Mouse (Mus musculus): ENCODE measurements around the gene Pop7. TPM values are rescaled to one million over a fixed set of nuclear protein-coding genes. Genes with fewer than 3 reads are reported as not detected.

The Pop7 gene
- total and polyA plus RNA-seq, 3 experiments, result 61.1 to 79.8 TPM; not detected in 1

DNA sequence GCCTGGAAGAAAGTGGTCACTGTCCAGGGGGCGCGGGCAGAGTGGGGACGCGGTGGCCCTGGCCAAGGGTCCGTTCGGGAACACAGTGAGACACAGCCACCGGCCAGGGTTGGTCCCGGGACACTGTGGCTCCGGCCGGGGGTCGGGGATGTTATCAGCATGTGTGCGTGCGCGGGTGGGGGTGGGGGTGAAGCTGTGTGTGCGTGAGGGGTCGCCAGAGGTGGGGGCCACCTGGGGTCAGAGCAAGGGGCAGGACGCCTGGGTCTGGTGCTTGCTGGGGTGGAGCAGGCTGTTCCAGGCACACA is 16.5 kb downstream of the Pop7 start:
- Histone ChIP-seq H3K27ac (ENCODE audit: control insufficient read depth, low read depth, low read length) (no peak overlapping the region), H3K27me3 (ENCODE audit: control insufficient read depth in 1 of 2, insufficient read depth in 2 of 2, low read length in 2 of 2) (peaks cover 0 to 8% of the 10 kb centered on the region in 2 experiments; a peak in 2 of 4 replicates), H3K9ac (ENCODE audit: control insufficient read depth, low read depth, low read length, poor library complexity, severe bottlenecking) (no peak overlapping the region), H3K4me1 (ENCODE audit: control insufficient read depth in 1 of 2, insufficient read depth in 2 of 2, low read length in 2 of 2) (no peaks in the 10 kb centered on the region), H3K36me3 (ENCODE audit: control insufficient read depth in 1 of 2, insufficient read depth in 2 of 2, low read length in 2 of 2) (no peaks in the 10 kb centered on the region), H3K9me3 (replicated peaks; ENCODE audit: insufficient read depth, low read length) (no peaks in the 10 kb centered on the region), H3K79me2 (ENCODE audit: control insufficient read depth, insufficient read depth, low read length, poor library complexity) (no peaks in the 10 kb centered on the region), H3K4me3 (ENCODE audit: control insufficient read depth in 1 of 2, insufficient read depth in 1 of 2, low read depth in 2 of 2, low read length in 2 of 2) (no peak overlapping the region)
- TF ChIP-seq USF2 (IDR thresholded peaks at IDR 0.05; ENCODE audit: borderline replicate concordance in 1 of 2, insufficient read depth in 1 of 2, low read depth in 1 of 2, low read length in 2 of 2) (no peak), USF1 (IDR thresholded peaks at IDR 0.05; ENCODE audit: low read depth, low read length) (no peak), POLR2AphosphoS2 (IDR thresholded peaks at IDR 0.05; ENCODE audit: low read length) (no peak), KAT2A (conservative IDR thresholded peaks at IDR 0.05; ENCODE audit: low read depth, low read length) (no peak), ZMIZ1 (IDR thresholded peaks at IDR 0.05; ENCODE audit: low read depth, low read length) (no peak), GATA1 (IDR thresholded peaks at IDR 0.05; ENCODE audit: low read depth, low read length) (no peak), MEF2A (IDR thresholded peaks at IDR 0.05; ENCODE audit: extremely low read depth, insufficient replicate concordance, low read depth, low read length, poor library complexity, severe bottlenecking) (no peak), ZKSCAN1 (IDR thresholded peaks at IDR 0.05; ENCODE audit: low read depth, low read length) (no peak), MAX (IDR thresholded peaks at IDR 0.05; ENCODE audit: low read length) (no peak), TCF12 (IDR thresholded peaks at IDR 0.05; ENCODE audit: low read depth, low read length) (no peak), SIN3A (IDR thresholded peaks at IDR 0.05; ENCODE audit: low read length) (no peak), ELF1 (IDR thresholded peaks at IDR 0.05; ENCODE audit: low read depth, low read length) (no peak), POLR2A (IDR thresholded peaks at IDR 0.05; ENCODE audit: control insufficient read depth in 1 of 2, insufficient read depth in 1 of 2, low read depth in 1 of 2, low read length in 2 of 2, poor library complexity in 1 of 2) (no peak), CHD2 (IDR thresholded peaks at IDR 0.05; ENCODE audit: low read length) (no peak), JUND (IDR thresholded peaks at IDR 0.05; ENCODE audit: low read depth, low read length) (no peak), CTCF (IDR thresholded peaks at IDR 0.05 in 2 of 3, conservative IDR thresholded peaks at IDR 0.05 in 1 of 3; ENCODE audit: control insufficient read depth in 1 of 3, insufficient read depth in 1 of 3, low read depth in 2 of 3, low read length in 3 of 3, poor library complexity in 1 of 3, severe bottlenecking in 1 of 3) (no peak)
- DNase-seq (ENCODE audit: low read depth, low spot score), result no peak

DNA sequence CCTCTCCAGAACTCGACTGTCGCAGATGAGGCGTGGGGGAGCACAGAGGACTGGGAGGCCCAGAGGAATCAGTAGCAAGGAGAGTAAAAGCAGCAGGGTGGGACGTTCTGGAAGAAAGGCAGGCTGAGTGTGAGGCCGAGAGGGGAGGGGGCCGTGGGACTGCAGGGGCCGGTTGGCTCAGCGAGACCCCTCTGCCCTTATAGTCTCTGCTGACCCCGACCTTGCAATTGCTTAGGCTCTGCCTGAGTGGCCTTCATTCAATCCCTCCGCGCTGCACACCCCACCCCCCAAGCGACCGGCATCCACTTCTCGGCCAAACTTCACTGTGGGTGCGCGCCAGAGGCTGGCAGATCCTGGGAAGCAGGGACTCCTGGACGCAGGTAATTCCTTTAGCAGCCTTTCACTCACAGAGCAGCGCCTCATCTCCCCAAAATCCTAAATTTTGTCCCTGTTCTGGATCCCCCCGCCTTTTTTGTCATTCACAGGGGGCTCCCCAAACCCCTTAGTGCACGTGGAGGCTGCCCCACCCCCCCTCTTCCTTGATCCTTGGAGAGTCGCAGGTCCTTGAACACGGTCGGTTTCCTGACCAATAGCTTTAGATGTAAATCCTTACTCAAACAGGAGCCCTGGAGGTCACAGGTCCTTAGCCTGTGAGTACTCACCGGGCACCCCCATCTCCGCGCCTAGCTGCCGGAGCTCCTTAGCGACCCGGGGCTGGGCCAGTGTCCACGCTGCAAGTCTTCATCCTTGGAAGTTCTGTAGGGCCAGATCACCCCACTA is 17.1 kb downstream of the Pop7 start:
- no peak overlapping the region for H3K27ac ChIP-seq (ENCODE audit: control insufficient read depth, low read depth, low read length)
- H3K4me1 ChIP-seq (ENCODE audit: control insufficient read depth in 1 of 2, insufficient read depth in 2 of 2, low read length in 2 of 2), result no peaks in the 10 kb centered on the region
- H3K9me3 ChIP-seq (replicated peaks; ENCODE audit: insufficient read depth, low read length), result no peaks in the 10 kb centered on the region
- no peaks in the 10 kb centered on the region for H3K36me3 ChIP-seq (ENCODE audit: control insufficient read depth in 1 of 2, insufficient read depth in 2 of 2, low read length in 2 of 2)
- no peak for TF ChIP-seq MAX (IDR thresholded peaks at IDR 0.05; ENCODE audit: low read length)
- H3K9ac ChIP-seq (ENCODE audit: control insufficient read depth, low read depth, low read length, poor library complexity, severe bottlenecking), result no peak overlapping the region
- H3K4me3 ChIP-seq (ENCODE audit: control insufficient read depth in 1 of 2, insufficient read depth in 1 of 2, low read depth in 2 of 2, low read length in 2 of 2), result no peak overlapping the region
- DNase-seq (ENCODE audit: low read depth, low spot score), result no peak
- H3K79me2 ChIP-seq (ENCODE audit: control insufficient read depth, insufficient read depth, low read length, poor library complexity), result no peaks in the 10 kb centered on the region
- peaks cover 0 to 7% of the 10 kb centered on the region in 2 experiments; a peak in 2 of 4 replicates for H3K27me3 ChIP-seq (ENCODE audit: control insufficient read depth in 1 of 2, insufficient read depth in 2 of 2, low read length in 2 of 2)
